Mouse (Mus musculus): ENCODE results near the gene S1pr3. TPM values are rescaled to one million over a fixed set of nuclear protein-coding genes. Genes with fewer than 3 reads are reported as not detected.
A peak's percentile ranks its signal among the peaks of the same experiment; 100 is the strongest.

Gene S1pr3
- polyA plus RNA-seq, 1 experiment from 2014 or later: 21.2 TPM

DNA sequence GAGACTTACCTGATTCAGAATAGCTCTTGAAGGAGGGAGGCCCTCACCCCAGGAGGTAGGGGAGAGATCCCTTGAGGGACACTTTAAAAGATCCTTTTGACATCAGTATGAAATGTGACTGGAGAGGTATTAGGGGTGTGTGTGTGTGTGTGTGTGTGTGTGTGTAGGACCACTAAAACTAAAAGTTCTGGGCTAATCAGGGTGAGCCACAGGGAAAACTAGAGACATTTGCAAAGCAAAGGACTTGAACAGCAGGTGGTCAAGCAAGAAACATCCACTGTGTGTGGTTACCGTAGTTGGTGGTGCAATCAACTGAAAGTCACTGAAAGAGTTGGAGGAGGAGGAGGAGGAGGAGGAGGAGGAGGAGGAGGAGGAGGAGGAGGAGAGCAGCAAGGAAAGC is 16.2 kb upstream of the S1pr3 start:
- Histone ChIP-seq H3K4me2 (no peak overlapping the region), H3K27ac (ENCODE audit: low read depth, low read length) (no peak overlapping the region), H3K4me1 (ENCODE audit: control insufficient read depth, insufficient read depth, low read length) (peaks cover 7% of the 10 kb centered on the region; the same call in 1 of the 2 replicates), H3K9me3 (replicated peaks; ENCODE audit: control insufficient read depth, low read length) (0 out of 2 replicates have a peak, but pooled peaks cover 2% of the 10 kb centered on the region), H3K36me3 (ENCODE audit: control insufficient read depth, insufficient read depth, low read length) (no peaks in the 10 kb centered on the region), H3K9ac (ENCODE audit: low read depth, low read length) (no peak overlapping the region), H3K4me3 (ENCODE audit: low read depth, low read length) (no peak overlapping the region), H3K27me3 (ENCODE audit: control insufficient read depth, insufficient read depth, low read length) (no peaks in the 10 kb centered on the region)
- WGBS (ENCODE audit: insufficient replicate concordance): 70% methylated on average over 1 of the region's 1 CpGs
- ATAC-seq (replicated peaks; ENCODE audit: insufficient number of reproducible peaks, low FRiP score, low TSS enrichment): no peak

DNA sequence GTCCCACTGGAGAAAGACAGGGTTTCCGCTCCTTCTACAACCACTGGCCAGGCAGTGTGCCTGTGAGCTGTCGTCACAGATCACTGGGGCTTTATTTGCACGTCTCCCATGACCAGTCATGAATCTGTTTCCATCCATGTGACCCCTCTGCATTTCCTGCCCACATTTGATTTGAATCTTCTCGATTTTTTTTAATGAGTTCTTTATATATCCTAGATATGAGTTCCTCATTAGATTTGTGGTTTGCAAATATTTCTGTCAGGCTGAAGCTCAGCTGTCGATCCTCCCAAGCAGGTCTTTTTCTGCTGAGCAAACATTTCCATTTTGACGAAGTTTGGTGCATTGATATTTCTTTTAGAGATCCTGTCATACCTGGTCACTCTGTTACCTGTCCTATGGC is 10.6 kb upstream of the S1pr3 start:
- no peaks in the 10 kb centered on the region for H3K36me3 ChIP-seq (ENCODE audit: control insufficient read depth, insufficient read depth, low read length)
- no peaks in the 10 kb centered on the region; the same call in 1 of the 2 replicates for H3K4me1 ChIP-seq (ENCODE audit: control insufficient read depth, insufficient read depth, low read length)
- H3K4me2 ChIP-seq: no peak overlapping the region
- 0 out of 2 replicates have a peak, but pooled peaks cover 2% of the 10 kb centered on the region for H3K9me3 ChIP-seq (replicated peaks; ENCODE audit: control insufficient read depth, low read length)
- no peaks in the 10 kb centered on the region for H3K27me3 ChIP-seq (ENCODE audit: control insufficient read depth, insufficient read depth, low read length)
- no peak overlapping the region for H3K4me3 ChIP-seq (ENCODE audit: low read depth, low read length)
- H3K9ac ChIP-seq (ENCODE audit: low read depth, low read length): no peak overlapping the region
- H3K27ac ChIP-seq (ENCODE audit: low read depth, low read length): no peak overlapping the region
- WGBS (ENCODE audit: insufficient replicate concordance): 68% methylated on average over 6 of the region's 6 CpGs
- ATAC-seq (replicated peaks; ENCODE audit: insufficient number of reproducible peaks, low FRiP score, low TSS enrichment): no peak

DNA sequence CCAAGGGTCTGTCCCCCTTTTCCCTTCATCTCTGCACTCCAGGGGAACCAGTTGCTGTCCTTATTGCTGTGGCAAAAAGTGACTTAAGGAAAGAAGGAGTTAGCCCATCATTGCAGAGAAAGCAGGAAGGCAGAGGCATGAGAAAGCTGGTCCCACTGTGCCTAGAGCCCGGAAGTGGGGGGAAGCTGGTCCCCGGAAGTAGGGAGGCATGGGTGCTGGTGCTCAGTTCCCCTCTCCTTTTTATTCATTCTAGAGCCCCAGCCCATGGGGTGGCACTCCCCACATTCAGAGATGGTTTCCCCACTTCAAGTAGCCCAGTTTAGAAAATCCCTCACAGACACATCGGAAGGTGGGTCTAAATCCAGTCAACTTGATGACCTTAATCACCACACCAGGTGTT is 8.9 kb upstream of the S1pr3 start:
- ATAC-seq (replicated peaks; ENCODE audit: insufficient number of reproducible peaks, low FRiP score, low TSS enrichment): no peak
- Histone ChIP-seq H3K9me3 (replicated peaks; ENCODE audit: control insufficient read depth, low read length) (0 out of 2 replicates have a peak, but pooled peaks cover 2% of the 10 kb centered on the region), H3K27me3 (ENCODE audit: control insufficient read depth, insufficient read depth, low read length) (no peaks in the 10 kb centered on the region), H3K27ac (ENCODE audit: low read depth, low read length) (no peak overlapping the region), H3K36me3 (ENCODE audit: control insufficient read depth, insufficient read depth, low read length) (no peaks in the 10 kb centered on the region), H3K4me2 (no peak overlapping the region), H3K4me3 (ENCODE audit: low read depth, low read length) (no peak overlapping the region), H3K4me1 (ENCODE audit: control insufficient read depth, insufficient read depth, low read length) (no peaks in the 10 kb centered on the region; the same call in 1 of the 2 replicates), H3K9ac (ENCODE audit: low read depth, low read length) (no peak overlapping the region)
- WGBS (ENCODE audit: insufficient replicate concordance): 87% methylated on average over 3 of the region's 3 CpGs

DNA sequence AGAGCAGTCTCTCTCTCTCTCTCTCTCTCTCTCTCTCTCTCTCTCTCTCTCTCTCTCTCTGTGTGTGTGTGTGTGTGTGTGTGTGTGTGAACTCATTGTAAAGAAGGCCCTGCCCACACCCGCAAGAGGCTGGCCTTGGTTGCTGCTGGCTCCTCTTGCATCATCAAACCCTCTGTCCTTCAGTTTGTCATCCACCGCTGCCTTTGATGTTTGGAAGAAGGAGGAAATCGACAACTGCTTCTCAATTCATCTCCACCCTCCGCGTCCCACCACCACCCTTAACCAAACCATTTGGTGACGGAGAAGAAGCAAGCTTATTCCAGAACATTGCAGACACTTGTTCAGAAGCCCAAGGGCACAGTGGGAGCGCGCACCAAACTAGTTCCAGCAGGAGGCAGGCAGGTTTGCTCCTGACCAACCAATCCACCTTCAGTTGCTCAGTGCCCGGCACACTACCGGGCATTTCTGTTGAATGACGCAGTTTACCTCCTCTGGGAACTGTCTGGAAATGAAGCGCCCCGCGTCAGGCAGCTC is 8.2 kb upstream of the S1pr3 start:
- 22% methylated on average over 14 of the region's 14 CpGs for WGBS (ENCODE audit: insufficient replicate concordance)
- ATAC-seq (replicated peaks; ENCODE audit: insufficient number of reproducible peaks, low FRiP score, low TSS enrichment): 0 out of 2 replicates have a peak, but pooled peaks have one; percentile 39
- Histone ChIP-seq H3K27ac (ENCODE audit: low read depth, low read length) (no peak overlapping the region), H3K27me3 (ENCODE audit: control insufficient read depth, insufficient read depth, low read length) (no peaks in the 10 kb centered on the region), H3K4me3 (ENCODE audit: low read depth, low read length) (peak overlapping the region; percentile 41), H3K36me3 (ENCODE audit: control insufficient read depth, insufficient read depth, low read length) (no peaks in the 10 kb centered on the region), H3K4me2 (peak overlapping the region; percentile 76), H3K9ac (ENCODE audit: low read depth, low read length) (peak overlapping the region; percentile 67), H3K4me1 (ENCODE audit: control insufficient read depth, insufficient read depth, low read length) (no peaks in the 10 kb centered on the region; the same call in 1 of the 2 replicates), H3K9me3 (replicated peaks; ENCODE audit: control insufficient read depth, low read length) (0 out of 2 replicates have a peak, but pooled peaks cover 2% of the 10 kb centered on the region)

DNA sequence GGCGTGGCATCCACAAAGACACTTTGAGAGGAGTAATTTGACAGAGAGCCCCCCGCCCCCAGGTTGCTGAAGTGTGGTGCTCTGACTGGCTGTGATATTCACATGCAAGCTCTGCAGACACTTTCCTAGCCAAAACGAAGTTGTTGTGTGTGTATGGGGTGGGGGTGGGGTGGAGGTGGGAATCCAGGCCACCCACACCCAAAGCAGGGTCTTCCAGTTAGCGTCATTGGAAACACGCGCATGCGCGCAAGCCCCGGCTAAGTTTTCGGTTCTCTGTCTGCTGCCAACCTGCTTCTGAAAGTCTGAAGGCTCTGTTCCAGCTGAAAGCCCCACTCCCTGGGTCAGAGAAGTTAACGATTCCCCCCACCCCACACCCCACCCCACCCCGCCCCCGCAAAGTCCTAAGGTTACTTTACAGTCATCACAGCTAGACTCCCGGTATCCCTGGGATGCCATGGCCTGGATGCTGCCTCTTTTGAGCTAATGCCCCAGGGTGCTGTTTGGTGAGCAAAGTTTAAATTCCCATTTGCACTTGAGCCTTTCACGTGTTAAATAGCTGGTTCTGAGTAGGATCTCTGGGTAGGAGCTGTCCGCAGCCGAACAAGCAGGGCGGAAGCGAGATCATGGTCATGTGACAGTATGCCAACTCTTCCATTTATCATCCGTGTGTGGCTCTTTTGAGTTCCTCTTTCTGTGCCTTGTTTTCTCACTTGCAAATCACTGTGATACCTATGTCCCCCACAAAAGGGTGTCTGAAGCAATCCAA is 7.5 kb upstream of the S1pr3 start:
- WGBS (ENCODE audit: insufficient replicate concordance): 8% methylated on average over 20 of the region's 20 CpGs
- Histone ChIP-seq H3K27ac (ENCODE audit: low read depth, low read length) (no peak overlapping the region; the same call in 1 of the 2 replicates), H3K36me3 (ENCODE audit: control insufficient read depth, insufficient read depth, low read length) (no peaks in the 10 kb centered on the region), H3K4me2 (peak overlapping the region; percentile 76), H3K4me1 (ENCODE audit: control insufficient read depth, insufficient read depth, low read length) (no peaks in the 10 kb centered on the region; the same call in 1 of the 2 replicates), H3K27me3 (ENCODE audit: control insufficient read depth, insufficient read depth, low read length) (no peaks in the 10 kb centered on the region), H3K9me3 (replicated peaks; ENCODE audit: control insufficient read depth, low read length) (no peaks in the 10 kb centered on the region), H3K4me3 (ENCODE audit: low read depth, low read length) (peak overlapping the region; percentile 41), H3K9ac (ENCODE audit: low read depth, low read length) (peak overlapping the region; percentile 67)
- peak; percentile 36; the same call in 1 of the 2 replicates for ATAC-seq (replicated peaks; ENCODE audit: insufficient number of reproducible peaks, low FRiP score, low TSS enrichment)

DNA sequence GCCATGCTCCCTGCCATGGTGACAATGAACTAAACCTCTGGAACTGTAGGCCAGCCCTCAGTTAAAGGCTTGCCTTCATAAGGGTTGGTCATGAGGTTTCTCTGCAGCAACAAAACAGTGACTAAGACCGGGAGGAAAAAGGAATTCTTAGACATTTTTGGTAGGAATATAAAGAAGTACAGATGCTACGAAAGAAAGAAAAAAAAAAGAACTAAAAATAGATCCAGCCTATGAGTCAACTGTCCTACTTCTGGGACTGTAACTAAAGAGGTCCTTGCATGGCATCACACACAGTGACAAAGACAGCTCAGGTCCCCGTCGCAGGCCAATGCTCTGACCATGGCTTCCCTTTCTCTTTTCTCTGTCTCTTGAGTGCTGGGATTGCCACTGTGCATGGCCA is 3.9 kb upstream of the S1pr3 start:
- H3K36me3 ChIP-seq (ENCODE audit: control insufficient read depth, insufficient read depth, low read length): no peaks in the 10 kb centered on the region
- H3K4me1 ChIP-seq (ENCODE audit: control insufficient read depth, insufficient read depth, low read length): no peaks in the 10 kb centered on the region; the same call in 1 of the 2 replicates
- no peak overlapping the region for H3K27ac ChIP-seq (ENCODE audit: low read depth, low read length)
- peaks cover 3% of the 10 kb centered on the region; the same call in 1 of the 2 replicates for H3K27me3 ChIP-seq (ENCODE audit: control insufficient read depth, insufficient read depth, low read length)
- no peak overlapping the region for H3K4me3 ChIP-seq (ENCODE audit: low read depth, low read length)
- 72% methylated on average over 4 of the region's 4 CpGs for WGBS (ENCODE audit: insufficient replicate concordance)
- no peaks in the 10 kb centered on the region for H3K9me3 ChIP-seq (replicated peaks; ENCODE audit: control insufficient read depth, low read length)
- H3K4me2 ChIP-seq: no peak overlapping the region
- ATAC-seq (replicated peaks; ENCODE audit: insufficient number of reproducible peaks, low FRiP score, low TSS enrichment): no peak
- H3K9ac ChIP-seq (ENCODE audit: low read depth, low read length): no peak overlapping the region

DNA sequence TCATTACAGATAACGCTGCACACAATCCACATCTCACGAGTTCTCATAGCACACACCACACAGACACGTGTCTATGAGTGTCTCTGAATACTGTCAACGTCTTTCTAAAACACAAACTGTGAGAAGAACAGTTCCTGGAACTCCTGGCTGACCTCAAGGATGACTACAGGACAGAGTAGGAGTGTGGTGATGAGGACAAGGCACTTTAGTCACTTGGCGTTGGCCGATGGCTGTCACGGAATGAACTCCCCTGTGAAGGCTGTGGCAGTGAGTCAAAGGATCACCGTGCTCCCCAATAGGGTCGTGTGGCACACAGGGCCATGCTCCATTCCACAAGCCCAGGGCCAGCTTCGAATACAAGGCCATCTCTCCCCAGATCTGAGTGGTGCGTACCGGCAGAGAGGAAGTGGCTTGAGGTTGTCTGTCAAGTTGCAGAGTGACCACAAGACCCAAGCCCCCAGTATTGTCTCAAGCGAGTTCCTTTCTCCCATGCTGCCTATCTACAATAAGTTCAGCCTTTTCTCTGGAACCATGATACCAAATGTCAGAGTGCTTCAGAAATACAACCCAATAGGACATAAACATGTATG is 2.6 kb upstream of the S1pr3 start:
- H3K4me1 ChIP-seq (ENCODE audit: control insufficient read depth, insufficient read depth, low read length): peaks cover under 1% of the 10 kb centered on the region; the same call in 1 of the 2 replicates
- no peak overlapping the region for H3K4me2 ChIP-seq
- no peaks in the 10 kb centered on the region for H3K36me3 ChIP-seq (ENCODE audit: control insufficient read depth, insufficient read depth, low read length)
- no peak overlapping the region for H3K27ac ChIP-seq (ENCODE audit: low read depth, low read length)
- ATAC-seq (replicated peaks; ENCODE audit: insufficient number of reproducible peaks, low FRiP score, low TSS enrichment): no peak
- H3K4me3 ChIP-seq (ENCODE audit: low read depth, low read length): no peak overlapping the region
- H3K9ac ChIP-seq (ENCODE audit: low read depth, low read length): no peak overlapping the region
- peaks cover 3% of the 10 kb centered on the region for H3K27me3 ChIP-seq (ENCODE audit: control insufficient read depth, insufficient read depth, low read length)
- 72% methylated on average over 13 of the region's 13 CpGs for WGBS (ENCODE audit: insufficient replicate concordance)
- H3K9me3 ChIP-seq (replicated peaks; ENCODE audit: control insufficient read depth, low read length): no peaks in the 10 kb centered on the region

DNA sequence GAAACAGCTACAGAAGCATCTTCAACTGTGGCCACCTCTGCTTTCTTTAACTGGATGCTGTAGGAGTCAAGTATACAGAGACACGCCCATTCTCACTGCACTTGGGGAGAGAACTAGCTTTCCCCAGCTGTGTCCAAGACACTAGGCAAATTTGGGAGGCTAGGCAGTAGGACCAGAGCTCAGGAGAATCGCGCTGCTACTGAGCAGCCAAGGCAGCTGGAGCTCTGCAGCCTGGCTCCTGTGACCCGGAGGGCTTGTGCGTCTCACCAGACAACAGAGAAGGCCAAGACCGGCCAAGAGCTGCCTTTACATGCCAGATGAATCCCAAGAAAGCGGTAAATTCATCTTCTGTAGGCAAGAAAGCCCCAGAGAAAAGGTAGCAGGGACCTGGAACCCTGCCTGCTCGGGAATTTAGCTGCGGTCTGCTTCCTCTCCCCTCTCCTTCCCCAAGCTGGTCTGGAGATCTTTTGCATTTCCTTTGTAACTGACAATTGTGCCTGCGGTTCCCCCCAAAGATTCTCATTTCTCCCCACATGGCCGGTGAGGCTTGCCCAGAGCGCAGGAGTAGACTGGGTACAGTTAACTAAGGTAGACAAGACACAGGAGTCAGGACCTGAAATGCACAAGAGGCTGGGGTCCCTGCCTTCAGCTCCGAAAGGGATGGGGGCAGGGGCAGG is 760 bp upstream of the S1pr3 start:
- H3K9me3 ChIP-seq (replicated peaks; ENCODE audit: control insufficient read depth, low read length): no peaks in the 10 kb centered on the region
- 0 out of 2 replicates have a peak overlapping the region, but pooled peaks have one; percentile 45 for H3K4me3 ChIP-seq (ENCODE audit: low read depth, low read length)
- 32% methylated on average over 13 of the region's 13 CpGs for WGBS (ENCODE audit: insufficient replicate concordance)
- H3K36me3 ChIP-seq (ENCODE audit: control insufficient read depth, insufficient read depth, low read length): no peaks in the 10 kb centered on the region
- H3K27me3 ChIP-seq (ENCODE audit: control insufficient read depth, insufficient read depth, low read length): peaks cover 3% of the 10 kb centered on the region
- no peak for ATAC-seq (replicated peaks; ENCODE audit: insufficient number of reproducible peaks, low FRiP score, low TSS enrichment)
- peaks cover 8% of the 10 kb centered on the region for H3K4me1 ChIP-seq (ENCODE audit: control insufficient read depth, insufficient read depth, low read length)
- no peak overlapping the region for H3K27ac ChIP-seq (ENCODE audit: low read depth, low read length)
- no peak overlapping the region for H3K9ac ChIP-seq (ENCODE audit: low read depth, low read length)
- peak overlapping the region; percentile 66; the same call in 1 of the 2 replicates for H3K4me2 ChIP-seq
